Mouse (Mus musculus) bone marrow, adult 2 months (tissue): ENCODE measurements at regions not wholly inside any gene's neighbourhood (a gene's known extent, or its start where the extent isn't known, plus 50 kb on each side); places are given as distances from the start of the nearest gene placed in this dataset.

Experiments used
- CTCF ChIP-seq: fragments of 200-500 bp; IDR thresholded peaks from 2 replicates; pipeline ENCODE4 v1.5.1; 2011; ENCODE audit warnings: low read length, control low read depth; ENCODE audit not compliant: control insufficient read depth, insufficient read depth
- POLR2A ChIP-seq: fragments of 200-500 bp; IDR thresholded peaks from 2 replicates; pipeline ENCODE4 v1.6.1; 2011; ENCODE audit warnings: low read depth, mild to moderate bottlenecking, control low read depth, low read length, borderline replicate concordance; ENCODE audit not compliant: control insufficient read depth

DNA sequence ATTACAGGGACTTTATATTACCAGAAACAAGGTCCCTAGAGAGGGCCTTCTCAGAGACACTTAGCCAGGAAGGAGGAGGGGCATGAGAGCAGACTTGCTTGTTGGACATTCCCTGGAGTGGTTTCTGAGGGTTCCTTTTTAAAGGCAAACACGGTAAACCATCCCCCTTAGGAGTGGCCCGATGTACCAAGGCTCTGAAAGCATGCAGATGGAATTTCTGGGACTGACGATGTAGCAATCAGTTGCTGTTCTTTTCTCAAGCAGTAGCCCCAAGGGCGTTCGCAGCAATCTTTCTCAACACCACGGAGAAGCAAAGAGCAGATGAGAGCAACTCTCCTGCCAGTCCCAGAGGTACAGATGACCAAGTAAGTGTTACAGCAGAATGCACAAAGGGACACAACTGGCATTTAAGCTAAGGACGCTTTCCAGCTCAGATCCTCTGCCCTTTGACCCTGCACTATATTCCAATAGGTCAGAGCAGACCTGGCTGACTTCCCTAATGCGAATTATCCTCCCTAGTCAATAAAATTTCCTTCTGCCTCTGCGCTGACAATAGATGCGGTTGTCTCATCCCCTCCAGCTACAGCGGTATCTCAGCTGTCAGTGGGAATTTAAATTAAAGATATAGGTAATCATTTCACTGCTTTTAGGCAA lies 295.7 kb upstream of the Slc24a5 start:
- no peak for TF ChIP-seq POLR2A
- TF ChIP-seq CTCF, result no peak
